ENCODE assay signal across 12 mouse cellular contexts in the genomic region with DNA sequence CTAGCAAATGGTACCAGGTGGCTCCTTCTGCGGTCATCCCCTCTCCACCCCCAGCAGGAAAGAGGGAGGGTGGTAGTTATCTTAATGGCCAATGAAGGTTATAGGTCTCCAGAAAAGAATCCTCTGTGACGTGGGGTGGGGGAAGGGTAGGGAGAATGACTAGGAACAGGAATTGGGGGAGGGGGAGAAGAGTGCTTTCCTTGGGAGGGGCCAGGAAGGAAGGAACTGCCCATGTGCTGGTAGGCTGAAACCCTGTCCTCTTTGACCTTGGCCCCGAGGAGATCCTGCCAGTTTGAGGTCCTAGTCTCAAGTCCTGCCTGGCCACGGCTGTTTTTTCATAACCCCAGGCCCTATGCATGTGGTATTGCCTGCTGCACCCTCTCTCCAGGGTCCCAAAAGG. TPM values are rescaled to one million over a fixed set of nuclear protein-coding genes. Genes with fewer than 3 reads are reported as not detected.
DNase-seq lines count a peak whose midpoint lies in the region; ATAC-seq lines count a peak whose summit lies in the region.
"Had no signal": no experiment of that assay in that cellular context is flagged by ENCODE, and none has a peak within 500 bp of the region (broad histone marks: within the 10 kb centered on the region; RNA-seq: fewer than 3 reads in every experiment).

No protein-coding gene starts in this region.

- no peak overlapping the region for H3K4me2 ChIP-seq in hindbrain, embryonic 13.5 days
- H3K4me2 ChIP-seq in hindbrain, embryonic 16.5 days (ENCODE audit: low read length): no peak overlapping the region
- no peak overlapping the region for H3K4me2 ChIP-seq in neural tube, embryonic 13.5 days

- no peak overlapping the region for H3K4me3 ChIP-seq in hindbrain, embryonic 13.5 days
- H3K4me3 ChIP-seq in hindbrain, embryonic 16.5 days (ENCODE audit: low read length): no peak overlapping the region
- no peak overlapping the region for H3K4me3 ChIP-seq in neural tube, embryonic 13.5 days
- H3K4me3 ChIP-seq: left cerebral cortex, adult 2 months had no signal

- H3K9me3 ChIP-seq in hindbrain, embryonic 13.5 days: no peaks in the 10 kb centered on the region
- H3K9me3 ChIP-seq in hindbrain, embryonic 16.5 days (ENCODE audit: control insufficient read depth, low read length): no peaks in the 10 kb centered on the region
- H3K9me3 ChIP-seq in neural tube, embryonic 13.5 days: no peaks in the 10 kb centered on the region

- H3K9ac ChIP-seq in hindbrain, embryonic 13.5 days: no peak overlapping the region
- no peak overlapping the region for H3K9ac ChIP-seq in hindbrain, embryonic 16.5 days (ENCODE audit: low read depth, low read length)
- no peak overlapping the region for H3K9ac ChIP-seq in neural tube, embryonic 13.5 days

- no peak for ATAC-seq in hindbrain, embryonic 13.5 days (ENCODE audit: low FRiP score)
- no peak for ATAC-seq in hindbrain, embryonic 16.5 days
- ATAC-seq in neural tube, embryonic 13.5 days (ENCODE audit: low read depth): no peak

- 63% methylated on average over 4 of the region's 4 CpGs for WGBS in hindbrain, embryonic 13.5 days
- WGBS in hindbrain, embryonic 16.5 days: 61% methylated on average over 4 of the region's 4 CpGs
- 52% methylated on average over 4 of the region's 4 CpGs for WGBS in neural tube, embryonic 13.5 days

- H3K27me3 ChIP-seq in hindbrain, embryonic 13.5 days: peaks cover 28% of the 10 kb centered on the region
- H3K27me3 ChIP-seq in hindbrain, embryonic 16.5 days (replicated peaks; ENCODE audit: control insufficient read depth, insufficient read depth, low read length): peaks cover 12% of the 10 kb centered on the region
- H3K27me3 ChIP-seq in neural tube, embryonic 13.5 days: peaks cover 25% of the 10 kb centered on the region

- peaks cover 25% of the 10 kb centered on the region for H3K4me1 ChIP-seq in hindbrain, embryonic 13.5 days (replicated peaks)
- peaks cover 17% of the 10 kb centered on the region for H3K4me1 ChIP-seq in hindbrain, embryonic 16.5 days (ENCODE audit: control insufficient read depth, insufficient read depth, low read depth, low read length)
- H3K4me1 ChIP-seq in neural tube, embryonic 13.5 days (replicated peaks): peaks cover 29% of the 10 kb centered on the region

- no peaks in the 10 kb centered on the region for H3K36me3 ChIP-seq in hindbrain, embryonic 13.5 days
- H3K36me3 ChIP-seq in hindbrain, embryonic 16.5 days (ENCODE audit: control insufficient read depth, insufficient read depth, low read length): no peaks in the 10 kb centered on the region
- H3K36me3 ChIP-seq in neural tube, embryonic 13.5 days: no peaks in the 10 kb centered on the region

- intact Hi-C loops in heart, postnatal 10 days (cut with DNase I): no loop called here

- peak; percentile 86 for DNase-seq in heart, adult 11 months
- no peak for DNase-seq in heart, postnatal 10 days
- DNase-seq in neural tube, embryonic 10.5 days (ENCODE audit: extremely low spot score, low spot score): no peak
- DNase-seq in yolk sac, embryonic 10.5 days (ENCODE audit: low spot score): peak; percentile 40
- DNase-seq in MN1 (ENCODE audit: low spot score): no peak
- DNase-seq: cerebellum, adult 18-20 months; midbrain, embryonic 14.5 days had no signal

- 0 out of 2 replicates have a peak overlapping the region, but pooled peaks have one; percentile 32 for H3K27ac ChIP-seq in hindbrain, embryonic 13.5 days
- no peak overlapping the region for H3K27ac ChIP-seq in hindbrain, embryonic 16.5 days (ENCODE audit: low read depth, low read length)
- H3K27ac ChIP-seq in neural tube, embryonic 13.5 days (replicated peaks): peak overlapping the region; percentile 61; the same call in 1 of the 2 replicates
- H3K27ac ChIP-seq: left cerebral cortex, adult 2 months had no signal

RNA-seq across cellular contexts. Expression of a gene that starts 11.8 kb away (rescaled TPM):
- total RNA-seq in heart, postnatal 10 days (2021): not detected
- 0.48 TPM in 1 of 2 replicates, not detected in the other for polyA plus RNA-seq in hindbrain, embryonic 13.5 days (2015; fragmentation: Nextera tagmentation; extraction: Ambion mirVana)
- polyA plus RNA-seq in hindbrain, embryonic 16.5 days (2015; fragmentation: Nextera tagmentation; extraction: Ambion mirVana): 0.50 and 0.56 TPM in 2 replicates
- 0.36 TPM in 1 of 2 replicates, not detected in the other for polyA plus RNA-seq in neural tube, embryonic 13.5 days (2015; fragmentation: Nextera tagmentation; extraction: Ambion mirVana)
- total RNA-seq: left cerebral cortex, adult 2 months had no signal

RNA-seq across cellular contexts. Expression of a gene that starts 13.6 kb away (rescaled TPM):
- 1 to 10 TPM; 7.4 to 8.4 TPM for total RNA-seq in heart, postnatal 10 days (2021)
- 3.5 and 3.8 TPM in 2 replicates for polyA plus RNA-seq in hindbrain, embryonic 13.5 days (2015; fragmentation: Nextera tagmentation; extraction: Ambion mirVana)
- polyA plus RNA-seq in hindbrain, embryonic 16.5 days (2015; fragmentation: Nextera tagmentation; extraction: Ambion mirVana): 3.2 and 3.4 TPM in 2 replicates
- polyA plus RNA-seq in neural tube, embryonic 13.5 days (2015; fragmentation: Nextera tagmentation; extraction: Ambion mirVana): 3.5 and 4.6 TPM in 2 replicates

RNA-seq across cellular contexts. Expression of a gene that starts 20.0 kb away (rescaled TPM):
- total RNA-seq in heart, postnatal 10 days (2021): not detected
- 0.43 and 1.4 TPM in 2 replicates for polyA plus RNA-seq in hindbrain, embryonic 13.5 days (2015; fragmentation: Nextera tagmentation; extraction: Ambion mirVana)
- 0.92 and 1.2 TPM in 2 replicates for polyA plus RNA-seq in hindbrain, embryonic 16.5 days (2015; fragmentation: Nextera tagmentation; extraction: Ambion mirVana)
- 0.07 and 0.29 TPM in 2 replicates for polyA plus RNA-seq in neural tube, embryonic 13.5 days (2015; fragmentation: Nextera tagmentation; extraction: Ambion mirVana)
- total RNA-seq: hematopoietic stem cell, adult 5-6 weeks; left cerebral cortex, adult 2 months had no signal

RNA-seq across cellular contexts. Expression of a gene that starts 23.6 kb away (rescaled TPM):
- total RNA-seq in heart, postnatal 10 days (2021): 10 to 100 TPM; 39.8 to 46.3 TPM
- 14.7 and 16.4 TPM in 2 replicates for polyA plus RNA-seq in hindbrain, embryonic 13.5 days (2015; fragmentation: Nextera tagmentation; extraction: Ambion mirVana)
- 7.3 and 9.4 TPM in 2 replicates for polyA plus RNA-seq in hindbrain, embryonic 16.5 days (2015; fragmentation: Nextera tagmentation; extraction: Ambion mirVana)
- polyA plus RNA-seq in neural tube, embryonic 13.5 days (2015; fragmentation: Nextera tagmentation; extraction: Ambion mirVana): 10.8 and 11.8 TPM in 2 replicates

RNA-seq across cellular contexts. Expression of a gene that starts 40.4 kb away (rescaled TPM):
- total RNA-seq in heart, postnatal 10 days (2021): 10 to 100 TPM; 25.7 to 25.9 TPM
- polyA plus RNA-seq in hindbrain, embryonic 13.5 days (2015; fragmentation: Nextera tagmentation; extraction: Ambion mirVana): 22.2 and 22.5 TPM in 2 replicates
- 15.1 and 32.7 TPM in 2 replicates for polyA plus RNA-seq in hindbrain, embryonic 16.5 days (2015; fragmentation: Nextera tagmentation; extraction: Ambion mirVana)
- 24.2 and 25.3 TPM in 2 replicates for polyA plus RNA-seq in neural tube, embryonic 13.5 days (2015; fragmentation: Nextera tagmentation; extraction: Ambion mirVana)
- total RNA-seq: hematopoietic stem cell, adult 5-6 weeks had no signal

Comparison
In these comparisons a context has a peak if more than half of its experiments do, and no peak if none do; other contexts are left out.
1. DNase-seq: peak in heart, adult 11 months (single experiment) and yolk sac, embryonic 10.5 days (single experiment); none in heart, postnatal 10 days (0 of 2), neural tube, embryonic 10.5 days (single experiment) and MN1 (single experiment).